Mouse (Mus musculus): ENCODE measurements at regions not wholly inside any gene's neighbourhood (a gene's known extent, or its start where the extent isn't known, plus 50 kb on each side); places are given as distances from the start of the nearest gene placed in this dataset.

GRCm38 (mm10) chr3:101711594-101712171 is 107.2 kb upstream of the Atp1a1 start:
- no peak overlapping the region for H3K4me2 ChIP-seq
- 16% methylated on average over 11 of the region's 11 CpGs for WGBS
- peak overlapping the region; percentile 86 for H3K27ac ChIP-seq
- H3K4me3 ChIP-seq (replicated peaks) = no peak overlapping the region
- no peaks in the 10 kb centered on the region for H3K36me3 ChIP-seq
- no peak overlapping the region for H3K9ac ChIP-seq
- peaks cover 39% of the 10 kb centered on the region for H3K4me1 ChIP-seq
- ATAC-seq (replicated peaks; ENCODE audit: low FRiP score) = peak; percentile 44; the same call in 1 of the 2 replicates
- no peaks in the 10 kb centered on the region for H3K27me3 ChIP-seq
- no peaks in the 10 kb centered on the region for H3K9me3 ChIP-seq (replicated peaks)

- H3K4me2 ChIP-seq = no peak overlapping the region
- ATAC-seq (replicated peaks; ENCODE audit: low FRiP score) = peak; percentile 57
- H3K27ac ChIP-seq = peak overlapping the region; percentile 75
- H3K27me3 ChIP-seq = no peaks in the 10 kb centered on the region
- H3K9ac ChIP-seq = no peak overlapping the region
- H3K4me3 ChIP-seq (replicated peaks) = no peak overlapping the region
- H3K9me3 ChIP-seq (replicated peaks) = no peaks in the 10 kb centered on the region
- no peaks in the 10 kb centered on the region for H3K36me3 ChIP-seq
- 76% methylated on average over 12 of the region's 12 CpGs for WGBS
- H3K4me1 ChIP-seq = peaks cover 39% of the 10 kb centered on the region
These were observed 105.0 kb upstream of the Atp1a1 start for GRCm38 (mm10) chr3:101709379-101709970.

GRCm38 (mm10) chr3:101708821-101709220 is 104.3 kb upstream of the Atp1a1 start:
- H3K4me3 ChIP-seq (replicated peaks) = no peak overlapping the region
- H3K27me3 ChIP-seq = no peaks in the 10 kb centered on the region
- no peaks in the 10 kb centered on the region for H3K36me3 ChIP-seq
- peak overlapping the region; percentile 75 for H3K27ac ChIP-seq
- WGBS = 77% methylated on average over 8 of the region's 8 CpGs
- H3K4me2 ChIP-seq = no peak overlapping the region
- H3K9ac ChIP-seq = no peak overlapping the region
- no peak for ATAC-seq (replicated peaks; ENCODE audit: low FRiP score)
- H3K9me3 ChIP-seq (replicated peaks) = no peaks in the 10 kb centered on the region
- H3K4me1 ChIP-seq = peaks cover 39% of the 10 kb centered on the region

- H3K9me3 ChIP-seq (replicated peaks) = no peaks in the 10 kb centered on the region
- H3K36me3 ChIP-seq = no peaks in the 10 kb centered on the region
- peaks cover 20% of the 10 kb centered on the region for H3K4me1 ChIP-seq
- H3K4me3 ChIP-seq (replicated peaks) = no peak overlapping the region
- no peak overlapping the region for H3K27ac ChIP-seq
- H3K27me3 ChIP-seq = no peaks in the 10 kb centered on the region
- no peak overlapping the region for H3K9ac ChIP-seq
- no peak for ATAC-seq (replicated peaks; ENCODE audit: low FRiP score)
- H3K4me2 ChIP-seq = no peak overlapping the region
- 66% methylated on average over 9 of the region's 9 CpGs for WGBS
These were observed 100.4 kb upstream of the Atp1a1 start for GRCm38 (mm10) chr3:101704919-101705318.

- no peak overlapping the region for H3K4me3 ChIP-seq (replicated peaks)
- no peaks in the 10 kb centered on the region for H3K36me3 ChIP-seq
- H3K4me2 ChIP-seq = no peak overlapping the region
- no peak for ATAC-seq (replicated peaks; ENCODE audit: low FRiP score)
- H3K27ac ChIP-seq = no peak overlapping the region
- H3K4me1 ChIP-seq = peaks cover 21% of the 10 kb centered on the region
- no peak overlapping the region for H3K9ac ChIP-seq
- no peaks in the 10 kb centered on the region for H3K9me3 ChIP-seq (replicated peaks)
- WGBS = 94% methylated on average over 5 of the region's 5 CpGs
- H3K27me3 ChIP-seq = no peaks in the 10 kb centered on the region
These were observed 99.8 kb upstream of the Atp1a1 start for GRCm38 (mm10) chr3:101704326-101704725.

DNA sequence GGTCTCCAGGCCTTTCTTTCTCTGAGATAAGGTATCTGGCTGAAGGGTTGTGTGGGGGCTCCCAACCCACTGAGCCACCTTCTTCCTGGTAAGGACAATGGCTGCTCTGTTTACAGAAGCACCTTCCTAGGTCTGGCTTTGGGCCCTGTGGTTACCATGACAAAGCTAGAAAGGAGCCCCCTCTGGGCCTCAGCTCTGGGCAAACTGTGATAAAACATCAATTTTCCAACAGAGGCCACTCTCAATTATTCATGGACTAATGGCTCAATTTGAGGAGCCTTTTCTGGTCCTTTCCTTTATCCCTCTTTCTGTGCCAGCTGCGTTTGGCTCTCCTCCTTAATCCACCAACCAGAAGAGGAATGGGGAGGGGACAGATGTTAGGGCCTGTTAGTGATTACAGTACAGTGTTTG is 97.3 kb upstream of the Atp1a1 start:
- 0 out of 2 replicates have a peak, but pooled peaks cover 2% of the 10 kb centered on the region for H3K9me3 ChIP-seq (replicated peaks)
- ATAC-seq (replicated peaks; ENCODE audit: low FRiP score) = peak; percentile 43; the same call in 1 of the 2 replicates
- H3K27ac ChIP-seq = peak overlapping the region; percentile 30; the same call in 1 of the 2 replicates
- no peak overlapping the region for H3K4me3 ChIP-seq (replicated peaks)
- H3K27me3 ChIP-seq = no peaks in the 10 kb centered on the region
- H3K36me3 ChIP-seq = no peaks in the 10 kb centered on the region
- H3K9ac ChIP-seq = no peak overlapping the region
- 48% methylated on average over 1 of the region's 1 CpGs for WGBS
- H3K4me1 ChIP-seq = peaks cover 17% of the 10 kb centered on the region
- H3K4me2 ChIP-seq = no peak overlapping the region

- 0 out of 2 replicates have a peak, but pooled peaks cover 2% of the 10 kb centered on the region for H3K9me3 ChIP-seq (replicated peaks)
- peaks cover 17% of the 10 kb centered on the region for H3K4me1 ChIP-seq
- no peak overlapping the region for H3K4me2 ChIP-seq
- H3K36me3 ChIP-seq = no peaks in the 10 kb centered on the region
- WGBS = 51% methylated on average over 10 of the region's 10 CpGs
- no peaks in the 10 kb centered on the region for H3K27me3 ChIP-seq
- no peak overlapping the region for H3K4me3 ChIP-seq (replicated peaks)
- 0 out of 2 replicates have a peak, but pooled peaks have one; percentile 36 for ATAC-seq (replicated peaks; ENCODE audit: low FRiP score)
- peak overlapping the region; percentile 30 for H3K27ac ChIP-seq
- H3K9ac ChIP-seq = no peak overlapping the region
These were observed 96.6 kb upstream of the Atp1a1 start for GRCm38 (mm10) chr3:101700974-101701610.

DNA sequence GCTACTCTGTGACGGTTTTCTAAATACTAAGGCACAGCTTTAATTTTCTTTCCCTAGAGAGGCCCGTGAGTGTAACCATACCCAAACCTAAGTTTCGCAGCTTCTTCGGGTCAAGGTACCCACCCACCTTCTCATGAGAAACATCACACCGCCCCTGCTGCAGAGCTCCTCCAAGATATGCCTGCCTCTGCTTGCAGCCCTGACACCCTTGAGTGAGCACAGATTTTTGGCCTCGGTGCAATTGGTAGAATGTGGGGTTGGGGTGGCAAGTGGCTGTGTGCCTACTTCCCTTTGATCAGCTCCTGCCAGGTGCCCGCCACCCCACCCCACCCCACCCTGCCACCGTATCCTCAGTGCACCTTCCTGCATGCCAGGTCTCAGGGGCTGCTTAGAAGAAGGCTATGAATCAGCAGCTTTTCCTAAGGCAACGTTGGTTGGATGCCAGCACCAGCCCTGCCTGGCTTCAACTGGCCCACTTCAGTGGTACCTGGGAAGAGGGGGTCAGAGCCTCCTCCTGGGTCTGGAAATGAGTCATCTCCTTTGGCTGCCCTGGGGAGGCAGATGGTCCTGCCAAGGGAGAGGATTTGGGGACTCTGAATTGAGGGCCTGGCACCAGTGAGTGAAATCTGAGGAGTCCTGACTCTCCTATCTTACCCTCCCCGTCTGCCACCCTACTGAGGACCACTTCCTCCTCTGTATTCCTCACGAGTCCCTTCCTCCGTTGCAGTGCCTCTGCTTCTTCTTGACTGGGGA is 95.6 kb upstream of the Atp1a1 start:
- peak overlapping the region; percentile 30; the same call in 1 of the 2 replicates for H3K27ac ChIP-seq
- ATAC-seq (replicated peaks; ENCODE audit: low FRiP score) = peak; percentile 49; the same call in 1 of the 2 replicates
- no peak overlapping the region for H3K9ac ChIP-seq
- no peak overlapping the region for H3K4me3 ChIP-seq (replicated peaks)
- WGBS = 61% methylated on average over 12 of the region's 12 CpGs
- 0 out of 2 replicates have a peak, but pooled peaks cover 2% of the 10 kb centered on the region for H3K9me3 ChIP-seq (replicated peaks)
- no peaks in the 10 kb centered on the region for H3K27me3 ChIP-seq
- no peaks in the 10 kb centered on the region for H3K36me3 ChIP-seq
- peaks cover 17% of the 10 kb centered on the region for H3K4me1 ChIP-seq
- H3K4me2 ChIP-seq = no peak overlapping the region

GRCm38 (mm10) chr3:101696832-101697231 is 92.3 kb upstream of the Atp1a1 start:
- no peaks in the 10 kb centered on the region for H3K36me3 ChIP-seq
- ATAC-seq (replicated peaks; ENCODE audit: low FRiP score) = no peak
- 91% methylated on average over 2 of the region's 2 CpGs for WGBS
- H3K27me3 ChIP-seq = no peaks in the 10 kb centered on the region
- H3K9me3 ChIP-seq (replicated peaks) = 0 out of 2 replicates have a peak, but pooled peaks cover 2% of the 10 kb centered on the region
- no peak overlapping the region for H3K27ac ChIP-seq
- H3K4me1 ChIP-seq = peaks cover 17% of the 10 kb centered on the region
- no peak overlapping the region for H3K4me3 ChIP-seq (replicated peaks)
- H3K9ac ChIP-seq = no peak overlapping the region
- H3K4me2 ChIP-seq = no peak overlapping the region

- no peak overlapping the region for H3K27ac ChIP-seq
- WGBS = 70% methylated on average over 1 of the region's 1 CpGs
- no peaks in the 10 kb centered on the region for H3K36me3 ChIP-seq
- no peaks in the 10 kb centered on the region for H3K27me3 ChIP-seq
- no peak overlapping the region for H3K4me3 ChIP-seq (replicated peaks)
- H3K9me3 ChIP-seq (replicated peaks) = 0 out of 2 replicates have a peak, but pooled peaks cover 2% of the 10 kb centered on the region
- no peaks in the 10 kb centered on the region for H3K4me1 ChIP-seq
- H3K9ac ChIP-seq = no peak overlapping the region
- no peak for ATAC-seq (replicated peaks; ENCODE audit: low FRiP score)
- H3K4me2 ChIP-seq = no peak overlapping the region
These were observed 89.8 kb upstream of the Atp1a1 start for GRCm38 (mm10) chr3:101694311-101694710.

GRCm38 (mm10) chr3:101691937-101692604 is 87.6 kb upstream of the Atp1a1 start:
- Histone ChIP-seq H3K36me3 (no peaks in the 10 kb centered on the region), H3K4me2 (no peak overlapping the region), H3K4me3 (replicated peaks) (no peak overlapping the region), H3K27ac (no peak overlapping the region), H3K4me1 (no peaks in the 10 kb centered on the region), H3K9me3 (replicated peaks) (0 out of 2 replicates have a peak, but pooled peaks cover 2% of the 10 kb centered on the region), H3K27me3 (no peaks in the 10 kb centered on the region), H3K9ac (no peak overlapping the region)
- 70% methylated on average over 8 of the region's 8 CpGs for WGBS
- ATAC-seq (replicated peaks; ENCODE audit: low FRiP score) = no peak

Data from kidney, embryonic 15.5 days (tissue).